Mouse (Mus musculus) lung, postnatal 0 days (tissue): ENCODE data around the gene Tnni1. TPM values are rescaled to one million over a fixed set of nuclear protein-coding genes. Genes with fewer than 3 reads are reported as not detected.
A peak's percentile ranks its signal among the peaks of the same experiment; 100 is the strongest.

Experiments
- ATAC-seq: fragments of 200-750 bp; cut with Nextera tagmentation; 2 replicates; pipeline ENCODE4 v1.8.0; 2017; ENCODE audit warnings: moderate library complexity
- DNase-seq: peaks from one replicate; pipeline ENCODE4 v3.0.0-alpha.2; 2016; ENCODE audit warnings: low spot score
- H3K27ac ChIP-seq: fragments of 300-500 bp; sonication (generic); 2 replicates; pipeline ENCODE4 v1.5.1; 2014; ENCODE audit warnings: antibody characterized with exemption, mild to moderate bottlenecking, low read length, mixed read lengths
- H3K27me3 ChIP-seq: fragments of 300-500 bp; sonication (generic); replicated peaks from 2 replicates; pipeline ENCODE4 v1.6.1; 2014; ENCODE audit warnings: low read length, mixed read lengths; ENCODE audit not compliant: insufficient read depth
- H3K36me3 ChIP-seq: fragments of 300-500 bp; sonication (generic); 2 replicates; pipeline ENCODE4 v1.6.1; 2014; ENCODE audit warnings: low read length, mixed read lengths; ENCODE audit not compliant: insufficient read depth
- H3K4me1 ChIP-seq: fragments of 300-500 bp; sonication (generic); 2 replicates; pipeline ENCODE4 v1.6.1; 2014; ENCODE audit warnings: antibody characterized with exemption, low read depth, low read length, mixed read lengths; ENCODE audit not compliant: insufficient read depth
- H3K4me2 ChIP-seq: fragments of 300-500 bp; sonication (generic); replicated peaks from 2 replicates; pipeline ENCODE4 v1.6.1; 2014; ENCODE audit warnings: low read depth, mild to moderate bottlenecking, low read length, moderate library complexity, mixed read lengths
- H3K4me3 ChIP-seq: fragments of 300-500 bp; sonication (generic); 2 replicates; pipeline ENCODE4 v1.5.1; 2014; ENCODE audit warnings: low read depth, low read length
- H3K9ac ChIP-seq: fragments of 300-500 bp; sonication (generic); replicated peaks from 2 replicates; pipeline ENCODE4 v1.6.1; 2014; ENCODE audit warnings: low read depth, mild to moderate bottlenecking
- H3K9me3 ChIP-seq: fragments of 300-500 bp; sonication (generic); 2 replicates; pipeline ENCODE4 v1.6.1; 2016; ENCODE audit warnings: low read length, mixed read lengths
- CTCF ChIP-seq: IDR thresholded peaks from 2 replicates; pipeline ENCODE4 v1.5.1; 2016; ENCODE audit warnings: antibody characterized with exemption, mild to moderate bottlenecking
- EP300 ChIP-seq: IDR thresholded peaks from 2 replicates; pipeline ENCODE4 v1.6.1; 2016; ENCODE audit warnings: antibody characterized with exemption, mild to moderate bottlenecking, control low read depth
- WGBS: fragments of 180-500 bp; shearing (Covaris S2); extraction: QIAGEN DNeasy Blood & Tissue Kit; methylation state at CpG from one replicate; pipeline ENCODE4 v1.1.7; 2014; 5-methylcytosine and 5-hydroxymethylcytosine counted together
- polyA plus RNA-seq: library from polyadenylated mRNA; unstranded; fragments of >200 nt; fragmentation: Nextera tagmentation; extraction: Ambion mirVana; gene quantifications from 2 replicates; pipeline ENCODE4 v1.2.1, GENCODE M21; 2015

The Tnni1 gene
- polyA plus RNA-seq, 1 experiment from 2014 or later = 26.1 TPM

GRCm38 (mm10) chr1:135764206-135764528 lies 15.1 kb upstream of the Tnni1 start:
- 44% methylated on average over 2 of the region's 2 CpGs for WGBS
- TF ChIP-seq EP300 (no peak), CTCF (no peak)

DNA sequence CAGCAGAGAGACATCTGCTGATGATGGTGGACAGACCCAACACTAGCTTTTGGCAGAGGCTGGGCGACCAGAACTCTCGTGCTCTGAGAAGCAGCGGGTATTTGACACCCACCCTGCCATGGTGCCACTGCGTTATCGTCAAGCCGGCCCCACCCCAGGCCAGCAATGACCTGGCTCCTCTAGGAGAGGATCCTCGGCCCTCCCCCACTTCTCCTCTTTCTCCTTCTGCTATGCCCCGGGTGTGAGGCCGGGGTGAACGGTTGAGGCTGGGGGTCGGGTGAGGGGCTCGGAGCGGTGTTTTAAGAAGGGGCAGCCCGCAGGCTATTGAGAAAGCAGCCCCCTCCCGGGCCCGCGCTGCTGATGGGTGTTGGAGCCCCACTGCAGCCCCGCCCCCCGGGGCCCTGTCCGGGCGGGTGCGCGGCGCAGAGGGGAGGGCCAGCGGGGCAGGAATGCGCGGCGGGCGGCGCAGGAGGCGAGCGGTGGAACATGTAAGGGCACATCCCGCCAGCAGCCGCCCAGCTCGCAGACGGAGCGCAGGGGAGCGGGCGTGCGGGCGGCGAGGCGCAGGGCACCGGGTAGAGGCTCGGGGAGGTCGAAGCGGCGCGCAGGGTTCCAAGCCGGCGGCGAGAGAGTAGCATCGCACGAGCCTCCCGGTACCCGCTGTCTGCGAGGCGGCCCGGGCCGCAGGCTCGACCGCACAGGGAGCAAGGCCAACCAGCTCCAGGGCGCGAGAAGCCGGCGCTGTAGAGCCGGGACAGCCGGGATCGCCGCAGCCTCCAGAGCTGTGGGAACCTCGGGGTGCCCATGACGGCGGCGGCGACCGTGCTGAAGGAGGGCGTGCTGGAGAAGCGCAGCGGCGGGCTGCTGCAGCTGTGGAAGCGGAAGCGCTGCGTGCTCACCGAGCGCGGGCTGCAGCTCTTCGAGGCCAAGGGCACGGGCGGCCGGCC lies 13.3 kb upstream of the Tnni1 start, which contains the start of gene Phlda3:
Gene Phlda3 (plus strand): TSS at position 475 of the 947 bp plus-strand sequence.
- Histone ChIP-seq H3K27me3 (no peaks in the 10 kb centered on the region), H3K4me2 (peak within 1 kb of the TSS; percentile 90), H3K4me1 (peaks cover 14% of the 10 kb centered on the region; the same call in 1 of the 2 replicates), H3K9me3 (no peaks in the 10 kb centered on the region), H3K27ac (peak within 1 kb of the TSS; percentile 88), H3K36me3 (no peaks in the 10 kb centered on the region), H3K4me3 (peak within 1 kb of the TSS; percentile 67), H3K9ac (peak within 1 kb of the TSS; percentile 85)
- DNase-seq (peak; percentile 88), ATAC-seq (peak; percentile 90)
- 2% methylated on average over 71 of the region's 90 CpGs for WGBS
- TF ChIP-seq EP300 = no peak
- no peak; the same call in 1 of the 2 replicates for TF ChIP-seq CTCF

More at GRCm38 (mm10) chr1:135764206-135764528, 15.1 kb upstream of the Tnni1 start:
- Histone ChIP-seq H3K27me3 (no peaks in the 10 kb centered on the region), H3K4me3 (no peak overlapping the region), H3K9ac (no peak overlapping the region), H3K36me3 (no peaks in the 10 kb centered on the region), H3K4me1 (peaks cover 14% of the 10 kb centered on the region; the same call in 1 of the 2 replicates), H3K9me3 (no peaks in the 10 kb centered on the region), H3K27ac (peak overlapping the region; percentile 73), H3K4me2 (no peak overlapping the region)
- DNase-seq (peak; percentile 41), ATAC-seq (no peak)

GRCm38 (mm10) chr1:135766592-135767306 lies 12.5 kb upstream of the Tnni1 start:
- ATAC-seq (no peak), DNase-seq (no peak)
- no peaks in the 10 kb centered on the region for H3K9me3 ChIP-seq
- TF ChIP-seq EP300 (no peak), CTCF (no peak)
- H3K36me3 ChIP-seq = no peaks in the 10 kb centered on the region
- peak overlapping the region; percentile 85 for H3K9ac ChIP-seq
- H3K4me1 ChIP-seq = peaks cover 14% of the 10 kb centered on the region; the same call in 1 of the 2 replicates
- H3K4me3 ChIP-seq = peak overlapping the region; percentile 67
- peak overlapping the region; percentile 90 for H3K4me2 ChIP-seq
- WGBS = 12% methylated on average over 30 of the region's 30 CpGs
- H3K27ac ChIP-seq = peak overlapping the region; percentile 88
- no peaks in the 10 kb centered on the region for H3K27me3 ChIP-seq

DNA sequence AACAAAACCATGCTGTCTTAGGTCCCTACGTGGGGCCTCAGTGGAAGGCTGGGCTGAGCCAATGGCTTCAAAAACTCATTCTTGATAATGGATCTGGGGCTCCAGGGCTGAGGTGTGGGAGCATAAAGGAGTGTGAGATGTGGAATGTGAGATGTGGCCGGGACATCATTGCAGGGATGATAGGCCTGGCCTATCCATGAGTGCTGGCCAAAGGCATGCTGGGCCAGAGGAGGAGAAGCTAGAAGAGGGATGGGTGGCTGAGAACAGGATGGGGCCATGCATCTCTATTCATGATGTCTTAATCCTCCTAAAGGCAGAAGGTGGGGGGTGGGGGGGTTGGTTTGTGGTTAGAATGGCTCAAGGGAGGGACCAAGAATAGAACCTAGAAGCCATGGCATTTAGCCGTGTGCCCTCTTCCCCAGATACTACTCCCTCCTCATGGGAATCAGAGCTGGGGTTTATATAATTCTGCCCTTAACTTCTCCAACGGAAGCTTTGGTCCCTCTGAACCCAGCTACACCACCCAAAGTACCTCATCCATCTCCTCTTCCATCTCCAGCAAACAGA lies 11.8 kb upstream of the Tnni1 start:
- Histone ChIP-seq H3K4me2 (peak overlapping the region; percentile 90), H3K27ac (no peak overlapping the region), H3K36me3 (no peaks in the 10 kb centered on the region), H3K9me3 (no peaks in the 10 kb centered on the region), H3K4me3 (peak overlapping the region; percentile 67), H3K9ac (peak overlapping the region; percentile 85), H3K27me3 (no peaks in the 10 kb centered on the region), H3K4me1 (peaks cover 14% of the 10 kb centered on the region; the same call in 1 of the 2 replicates)
- no peak for DNase-seq
- ATAC-seq = no peak
- WGBS = 47% methylated on average over 4 of the region's 4 CpGs
- TF ChIP-seq EP300 (no peak), CTCF (no peak)

- H3K36me3 ChIP-seq = no peaks in the 10 kb centered on the region
- peaks cover 14% of the 10 kb centered on the region; the same call in 1 of the 2 replicates for H3K4me1 ChIP-seq
- H3K9ac ChIP-seq = no peak overlapping the region
- 85% methylated on average over 2 of the region's 2 CpGs for WGBS
- TF ChIP-seq CTCF (no peak), EP300 (no peak)
- 0 out of 2 replicates have a peak overlapping the region, but pooled peaks have one; percentile 17 for H3K4me2 ChIP-seq
- DNase-seq (no peak), ATAC-seq (no peak)
- no peaks in the 10 kb centered on the region for H3K27me3 ChIP-seq
- no peak overlapping the region for H3K27ac ChIP-seq
- H3K9me3 ChIP-seq = no peaks in the 10 kb centered on the region
- no peak overlapping the region; the same call in 1 of the 2 replicates for H3K4me3 ChIP-seq
These were observed 10.8 kb upstream of the Tnni1 start for GRCm38 (mm10) chr1:135768400-135768799.

- H3K9ac ChIP-seq = no peak overlapping the region
- 0 out of 2 replicates have a peak overlapping the region, but pooled peaks have one; percentile 51 for H3K27ac ChIP-seq
- no peak for DNase-seq
- no peaks in the 10 kb centered on the region for H3K36me3 ChIP-seq
- no peak overlapping the region for H3K4me2 ChIP-seq
- 67% methylated on average over 7 of the region's 7 CpGs for WGBS
- no peaks in the 10 kb centered on the region for H3K27me3 ChIP-seq
- no peaks in the 10 kb centered on the region for H3K9me3 ChIP-seq
- TF ChIP-seq CTCF (no peak), EP300 (no peak)
- no peak for ATAC-seq
- H3K4me1 ChIP-seq = peaks cover 13% of the 10 kb centered on the region; the same call in 1 of the 2 replicates
- no peak overlapping the region for H3K4me3 ChIP-seq
These were observed 9.0 kb upstream of the Tnni1 start for GRCm38 (mm10) chr1:135770237-135770636.
